Mouse (Mus musculus) heart, adult 11 months (tissue): ENCODE data around the gene Smarca4.
"Not testable (repeated sequence)": the region's sequence is repeated elsewhere in the genome, so short reads cannot be mapped to it uniquely, and the experiment has no call there.

Experiments used
- DNase-seq: peaks from one replicate; pipeline ENCODE4 v3.0.0; 2022

Smarca4 gene

DNA sequence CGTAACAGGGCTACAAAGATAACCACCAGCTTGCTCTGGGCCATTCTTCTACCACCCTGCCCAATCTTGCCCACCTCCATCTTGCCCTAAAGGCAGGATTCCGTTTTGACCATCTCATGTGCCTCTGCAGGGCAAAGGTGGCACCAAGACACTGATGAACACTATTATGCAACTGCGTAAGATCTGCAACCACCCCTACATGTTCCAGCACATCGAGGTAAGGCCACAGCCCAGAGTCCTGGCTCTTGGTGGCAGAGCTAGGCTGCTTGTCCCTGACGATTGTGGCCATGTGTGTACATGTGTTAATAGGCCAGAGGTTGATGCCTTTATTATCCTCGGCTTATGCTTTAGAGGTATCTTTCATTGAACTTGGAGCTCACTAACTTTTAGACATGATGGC is 54.4 kb downstream of the Smarca4 start:
- DNase-seq = no peak

DNA sequence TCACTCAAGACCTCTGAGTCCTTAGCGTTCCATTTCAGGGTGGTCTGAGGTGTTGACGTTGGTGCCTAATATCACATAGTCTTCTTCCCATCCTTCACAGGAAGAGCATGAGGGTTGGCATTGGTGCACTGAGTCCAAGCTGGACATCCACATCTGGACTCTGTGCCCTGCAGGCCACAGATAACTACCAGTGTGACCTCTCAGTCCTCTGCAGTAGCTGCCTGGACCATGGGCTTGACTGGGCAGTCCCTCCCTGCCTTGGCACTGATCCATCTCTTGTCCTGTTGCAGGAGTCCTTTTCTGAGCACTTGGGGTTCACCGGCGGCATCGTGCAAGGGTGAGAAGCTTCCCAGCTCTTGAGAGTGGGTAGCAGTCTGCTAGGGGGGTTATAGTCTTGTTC is 55.8 kb downstream of the Smarca4 start:
- no peak for DNase-seq

DNA sequence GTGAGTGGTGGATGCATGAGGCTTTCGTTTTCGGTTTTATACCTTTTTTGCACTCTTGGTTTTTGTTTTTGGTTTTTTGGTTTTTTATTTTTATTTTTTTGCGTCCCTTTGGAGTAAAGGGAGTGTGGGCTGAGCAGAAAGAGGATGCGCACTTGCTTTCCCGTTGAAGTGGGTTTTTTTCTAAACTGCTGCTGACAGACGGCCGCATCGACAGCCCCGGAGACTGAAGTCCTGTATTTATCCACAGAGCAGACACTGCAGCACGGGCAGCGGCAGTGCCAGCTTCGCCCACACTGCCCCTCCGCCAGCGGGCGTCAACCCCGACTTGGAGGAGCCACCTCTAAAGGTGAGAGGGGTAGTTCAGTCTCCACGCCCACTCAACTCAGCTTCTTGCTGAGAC is 61.7 kb downstream of the Smarca4 start:
- no peak for DNase-seq

DNA sequence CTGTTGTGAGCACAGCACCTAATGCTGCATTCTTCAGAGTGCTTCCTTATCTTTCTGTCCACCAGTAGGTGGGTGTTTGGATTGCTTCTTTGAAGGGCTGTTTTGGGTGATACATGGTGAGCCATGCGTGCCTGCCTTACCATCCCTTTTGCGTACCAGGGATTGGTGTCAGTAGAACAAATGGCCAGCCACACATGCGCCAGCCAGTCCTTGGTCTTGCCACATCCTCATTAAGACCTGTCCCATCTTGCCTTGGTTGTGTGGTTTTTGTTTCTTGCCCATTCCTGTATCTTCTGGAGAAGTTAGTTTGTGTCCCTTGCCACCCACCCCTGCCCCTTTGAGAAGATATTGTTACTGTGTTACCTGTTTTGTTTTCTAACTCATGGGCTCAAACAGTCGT is 64.5 kb downstream of the Smarca4 start:
- no peak for DNase-seq

DNA sequence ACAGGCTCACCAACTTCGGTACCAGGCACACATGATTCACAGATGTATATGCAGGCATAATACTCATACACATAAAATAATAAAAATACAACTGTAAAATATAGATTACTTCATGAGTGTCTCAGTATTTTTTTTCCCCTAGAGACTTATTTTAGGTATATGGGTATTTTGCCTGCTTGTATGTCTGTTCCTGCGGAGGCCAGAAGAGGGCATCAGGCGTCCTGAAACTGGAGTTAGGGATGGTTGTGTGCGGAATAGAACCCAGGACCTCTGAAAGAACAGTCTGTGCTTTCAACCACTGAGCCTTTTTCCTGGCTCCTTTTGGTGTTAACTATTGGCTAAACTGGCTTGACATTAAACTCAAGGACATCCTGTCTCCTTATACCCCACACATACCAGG is 66.9 kb downstream of the Smarca4 start:
- no peak for DNase-seq

DNA sequence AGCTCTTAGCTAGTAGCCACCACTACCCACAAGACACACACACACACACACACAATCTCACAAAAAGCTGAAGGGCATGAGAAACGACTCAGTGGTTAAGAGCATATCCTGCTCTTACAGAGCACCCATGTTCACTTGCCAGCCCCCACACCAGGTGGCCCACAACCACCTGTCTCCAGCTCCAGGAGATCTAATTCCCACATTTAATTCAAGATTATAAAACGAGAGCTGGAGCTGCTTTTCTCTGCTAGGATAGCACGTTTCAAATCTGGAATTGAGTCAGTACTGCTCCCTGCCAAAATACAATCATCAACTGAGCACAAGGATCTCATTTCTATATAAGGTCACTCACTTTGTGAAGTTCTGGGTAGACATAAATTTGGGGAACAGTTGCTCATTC is 67.9 kb downstream of the Smarca4 start:
- DNase-seq = no peak

DNA sequence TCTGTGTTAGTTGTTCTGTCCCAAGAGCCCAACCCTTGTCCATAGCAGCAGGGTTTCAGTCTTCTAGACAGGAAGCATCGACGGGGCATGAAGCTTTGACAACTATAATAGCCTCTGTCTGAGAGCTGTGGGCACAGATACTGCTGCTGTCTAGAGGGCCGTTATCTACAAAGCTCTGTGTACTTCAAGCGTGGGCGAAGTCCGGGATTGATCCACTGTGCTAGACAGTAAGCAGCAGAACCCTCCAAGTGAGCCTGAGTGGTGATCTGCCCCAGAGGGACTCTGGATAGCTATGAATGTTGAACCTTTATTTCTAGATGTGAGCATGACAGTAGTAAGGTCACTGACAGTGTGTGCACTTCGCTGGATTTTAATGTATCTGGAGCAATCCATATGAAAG is 72.6 kb downstream of the Smarca4 start:
- DNase-seq = no peak

DNA sequence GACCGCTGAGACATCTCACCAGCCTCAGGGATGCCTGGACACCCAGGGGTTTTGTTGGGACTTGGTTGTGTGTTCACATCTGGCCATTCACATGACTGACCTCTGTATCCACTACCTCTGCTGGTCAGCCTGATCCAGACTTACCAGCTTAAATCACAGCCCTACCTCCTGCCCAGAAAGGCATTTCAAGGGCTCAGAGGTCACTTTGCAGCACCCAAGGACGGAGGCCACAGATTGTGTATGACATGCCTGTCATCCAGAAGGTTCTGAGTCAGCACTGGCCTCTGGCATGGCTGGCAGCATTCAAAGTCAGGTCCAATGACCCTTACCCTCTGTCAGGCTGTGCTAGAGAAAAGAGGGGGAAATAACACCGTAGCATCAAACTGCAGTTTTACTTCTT is 74.1 kb downstream of the Smarca4 start:
- no peak for DNase-seq

DNA sequence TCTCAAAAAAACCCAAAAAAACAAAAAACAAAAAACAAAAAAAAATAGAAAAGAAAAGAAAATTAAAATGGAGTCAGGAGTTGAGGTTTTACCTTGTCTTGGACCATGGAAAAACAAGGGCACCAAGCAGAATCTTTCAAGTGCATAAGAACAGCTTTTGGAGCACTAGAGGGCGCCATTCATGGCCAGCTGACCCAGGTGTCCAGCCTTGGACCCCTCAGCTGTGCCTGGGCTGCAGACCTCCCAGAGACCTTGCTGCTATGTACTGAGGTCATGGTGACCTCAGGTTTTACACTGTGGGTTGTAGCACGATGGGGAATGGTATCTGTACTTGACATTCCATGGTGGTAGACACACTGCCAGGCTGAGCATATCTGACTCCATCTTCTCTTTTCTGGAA is 75.9 kb downstream of the Smarca4 start:
- DNase-seq = no peak

DNA sequence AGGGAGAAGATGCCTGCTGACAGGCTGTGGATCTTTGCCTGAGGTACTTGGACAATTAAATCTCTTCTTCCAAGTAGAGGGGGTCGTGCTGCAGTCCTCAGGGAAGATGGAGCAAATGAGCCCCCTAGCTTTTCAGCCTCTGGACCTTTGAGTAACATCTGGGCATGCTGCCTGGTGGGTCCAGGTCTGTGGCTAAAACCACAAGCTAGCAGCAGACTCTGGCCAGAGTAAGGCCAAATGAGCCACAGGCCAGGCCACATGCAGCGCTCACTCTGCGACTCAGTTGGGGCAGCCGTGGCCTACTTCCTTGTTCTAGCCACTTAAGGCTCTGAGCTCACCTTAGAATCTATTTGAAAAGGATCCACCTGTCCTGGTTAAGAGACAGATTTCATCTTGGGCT is 76.5 kb downstream of the Smarca4 start:
- DNase-seq = no peak

DNA sequence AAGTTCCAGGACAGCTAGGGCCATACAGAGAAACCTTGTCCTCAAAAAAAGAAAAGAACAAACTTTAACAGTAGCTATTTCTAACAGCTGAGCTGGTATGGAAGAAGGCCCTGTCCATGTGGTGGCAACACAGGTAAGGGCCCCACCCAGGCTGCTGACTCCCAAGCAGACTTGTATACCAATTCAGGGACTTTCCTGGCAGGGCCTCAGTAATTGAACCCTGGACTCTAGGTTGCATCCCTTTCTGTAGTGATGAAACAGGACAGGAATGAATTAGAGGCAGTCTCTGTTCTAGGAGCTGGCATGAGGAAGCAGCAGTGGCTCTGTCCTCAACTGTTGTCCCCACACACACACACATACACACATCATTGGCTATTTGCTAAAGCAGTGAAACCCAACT is 78.1 kb downstream of the Smarca4 start:
- DNase-seq = no peak

DNA sequence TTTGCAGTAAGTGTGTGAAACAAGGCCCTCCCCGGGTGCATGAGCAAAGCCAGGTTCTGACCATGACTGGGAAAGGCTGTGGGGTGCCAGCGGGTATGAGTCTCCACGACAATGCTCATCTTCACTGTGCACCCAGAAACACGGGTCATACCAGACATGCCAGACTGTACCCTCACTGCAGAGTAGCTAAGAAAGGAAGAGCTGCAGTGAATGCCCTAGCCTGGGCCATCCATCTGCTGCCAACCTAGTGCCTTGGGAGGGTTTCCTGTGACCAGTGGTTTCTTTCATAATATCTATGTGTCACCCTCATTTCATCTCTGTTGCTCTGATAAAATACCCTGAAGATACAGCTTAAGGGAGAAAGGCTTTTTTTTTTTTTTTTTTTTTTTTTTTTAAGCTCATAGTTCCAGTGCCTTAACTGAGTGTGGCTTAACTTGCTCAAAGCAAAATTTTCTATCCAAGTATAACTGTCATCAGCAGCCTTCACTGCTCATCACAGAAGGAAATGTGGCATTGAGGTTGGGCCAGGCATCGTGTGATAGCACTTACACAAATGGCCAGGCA is 79.3 kb downstream of the Smarca4 start:
- DNase-seq = no peak

DNA sequence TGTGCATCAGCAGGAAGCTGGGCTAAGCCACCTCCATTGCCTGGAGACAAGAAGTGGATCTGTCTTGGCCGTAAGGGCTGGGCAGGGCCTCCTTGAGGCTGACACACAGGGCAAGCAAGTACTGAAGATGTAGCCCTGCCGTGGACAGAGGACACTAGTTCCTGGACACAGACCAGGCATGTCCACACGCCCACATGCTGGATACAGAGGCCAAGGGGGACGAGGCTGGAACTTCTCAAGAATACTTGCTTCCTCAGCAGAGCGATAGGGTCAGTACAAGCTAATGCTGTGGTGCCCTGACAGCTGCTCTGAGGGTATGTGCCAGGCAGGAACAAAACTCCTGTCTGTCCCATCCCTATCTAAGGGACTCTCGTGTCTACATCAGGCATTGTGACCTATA is 81.2 kb downstream of the Smarca4 start:
- no peak for DNase-seq

DNA sequence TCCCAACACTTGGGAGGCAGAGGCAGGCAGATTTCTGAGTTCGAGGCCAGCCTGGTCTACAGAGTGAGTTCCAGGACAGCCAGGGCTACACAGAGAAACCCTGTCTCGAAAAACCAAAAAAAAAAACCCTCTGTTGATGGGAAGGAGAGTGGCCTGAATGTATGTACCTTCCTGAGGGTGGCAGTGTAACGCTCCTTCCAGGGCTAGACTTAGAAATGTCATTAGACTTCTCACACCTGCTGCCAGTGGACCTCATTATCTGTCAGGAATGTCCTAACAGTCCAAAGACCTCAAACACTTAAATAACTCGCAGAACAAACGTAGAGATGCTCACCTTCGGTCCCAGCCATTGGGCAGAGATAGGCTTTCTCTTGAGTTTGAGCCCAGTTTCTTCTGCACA is 83.3 kb downstream of the Smarca4 start:
- not testable (repeated sequence) for DNase-seq

DNA sequence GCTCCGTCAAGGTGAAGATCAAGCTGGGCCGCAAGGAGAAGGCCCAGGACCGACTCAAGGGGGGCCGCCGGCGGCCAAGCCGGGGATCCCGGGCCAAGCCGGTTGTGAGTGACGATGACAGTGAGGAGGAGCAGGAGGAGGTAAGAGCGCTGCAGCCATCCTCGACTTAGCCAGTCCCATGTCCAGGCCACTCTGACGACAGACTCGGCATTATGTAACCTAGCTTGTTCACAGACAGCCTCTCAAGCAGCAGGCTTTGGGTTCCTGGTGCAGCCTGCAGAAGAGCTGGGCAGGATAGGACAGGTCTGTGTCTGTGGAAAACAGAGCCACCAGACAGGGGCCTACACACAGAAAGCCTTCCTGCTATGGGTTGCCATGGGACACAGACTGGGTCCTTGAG is 85.1 kb downstream of the Smarca4 start:
- peak; percentile 82 for DNase-seq

DNA sequence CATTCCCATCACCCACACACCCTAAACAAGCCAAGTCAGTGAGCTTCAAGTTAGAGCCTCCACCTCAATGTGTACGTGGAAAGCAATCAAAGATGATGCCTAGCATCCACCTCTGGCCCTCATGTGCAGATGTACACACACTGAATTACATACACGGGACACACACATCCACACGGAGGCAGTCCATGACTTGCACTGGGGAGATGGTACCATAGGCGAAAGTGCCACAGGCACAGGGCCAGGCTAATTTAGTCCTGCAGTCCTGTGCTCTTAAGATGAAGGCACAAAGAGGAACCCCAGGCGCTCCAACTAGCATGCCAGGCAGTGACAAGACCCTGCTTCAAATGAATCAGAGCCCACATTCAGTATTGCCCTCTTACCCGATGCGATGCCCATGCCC is 87.5 kb downstream of the Smarca4 start:
- DNase-seq = peak; percentile 94

DNA sequence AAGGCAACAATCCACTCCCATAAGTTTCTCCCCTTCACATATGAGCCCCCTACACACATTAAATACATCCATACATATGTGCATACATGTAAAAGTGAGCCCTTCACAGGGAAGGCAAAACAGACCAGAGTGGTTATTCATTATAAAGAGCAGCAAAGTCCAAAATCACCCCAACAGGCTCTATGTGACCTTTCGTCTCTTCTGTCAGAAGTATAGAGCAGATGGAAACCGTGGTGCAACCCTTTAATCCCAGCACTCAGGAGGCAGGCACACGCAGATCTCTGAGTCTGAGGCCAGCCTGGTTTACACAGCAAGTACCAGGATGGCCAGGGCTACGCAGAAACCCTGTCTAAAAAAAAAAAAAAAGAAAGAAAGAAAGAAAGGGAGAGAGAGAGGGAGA is 90.1 kb downstream of the Smarca4 start:
- DNase-seq = no peak

DNA sequence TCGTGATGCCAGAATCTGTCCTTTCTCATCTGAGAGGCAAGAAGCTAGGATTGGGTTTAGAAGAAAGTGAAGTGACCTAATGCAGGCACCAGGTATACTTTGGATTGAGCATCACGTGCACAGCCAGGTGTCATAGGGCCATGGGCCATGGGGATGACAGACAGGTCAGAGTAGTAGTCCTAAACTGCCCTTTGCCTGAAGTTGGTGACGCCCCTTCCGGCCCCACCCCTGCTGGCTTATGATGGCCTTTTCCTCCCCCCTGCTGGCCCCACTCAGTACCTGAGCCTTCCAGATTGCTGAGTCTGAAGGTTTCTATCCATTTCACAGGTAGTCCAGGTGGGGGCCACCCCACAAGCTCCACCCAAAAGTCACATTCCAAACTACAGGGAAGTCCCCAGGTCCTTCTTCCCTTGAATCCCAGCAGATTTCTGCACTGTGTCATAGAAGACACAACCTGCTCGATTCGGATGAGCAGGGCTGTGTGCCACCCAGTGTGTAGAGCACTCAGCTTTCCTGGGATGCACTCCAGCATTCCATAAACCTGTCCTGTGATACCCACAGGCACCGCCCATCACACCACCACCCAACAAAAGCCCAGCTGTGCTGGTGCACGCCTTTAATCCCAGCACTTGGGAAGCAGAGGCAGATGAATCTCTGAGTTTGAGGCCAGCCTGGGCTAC is 90.8 kb downstream of the Smarca4 start:
- peak; percentile 87 for DNase-seq

DNA sequence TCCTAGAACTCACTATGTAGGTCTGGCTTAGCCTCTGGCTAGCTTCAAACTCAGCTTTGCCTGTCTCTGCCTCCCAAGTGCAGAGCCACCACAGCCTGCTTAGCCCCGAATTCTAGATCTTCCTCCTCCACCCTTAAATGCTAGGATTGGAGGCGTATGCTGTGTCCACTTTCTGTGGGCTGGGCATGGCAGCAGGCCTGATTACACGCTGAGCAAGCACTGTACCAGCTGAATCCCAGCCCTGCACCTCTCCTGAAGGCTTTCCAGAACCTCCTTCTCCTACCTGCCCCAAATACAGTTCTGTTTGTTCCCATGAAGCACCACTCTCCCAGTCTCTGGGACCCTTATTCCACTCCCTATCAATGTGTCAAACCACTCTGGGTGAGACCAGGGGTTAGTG is 93.4 kb downstream of the Smarca4 start:
- DNase-seq = no peak

DNA sequence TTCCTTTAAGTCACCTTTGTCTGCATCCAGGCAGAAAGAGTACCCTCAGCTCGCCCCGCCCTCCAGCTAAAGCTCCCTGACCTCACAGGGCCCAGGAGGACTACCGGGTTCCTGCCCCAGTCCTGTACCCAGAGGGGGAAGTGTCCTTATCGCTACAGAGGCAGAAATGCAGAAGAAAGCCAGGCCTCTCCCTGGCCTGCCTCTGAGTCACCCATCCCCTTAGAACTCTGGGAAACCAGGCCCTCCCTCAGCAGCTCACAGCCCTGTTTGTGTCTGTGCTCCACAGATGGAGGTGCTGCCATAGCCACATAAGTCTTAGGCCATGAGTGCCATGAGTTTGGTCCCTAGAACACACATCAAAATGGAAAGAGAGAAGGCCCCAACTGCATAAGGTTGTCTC is 99.3 kb downstream of the Smarca4 start:
- peak; percentile 97 for DNase-seq

DNA sequence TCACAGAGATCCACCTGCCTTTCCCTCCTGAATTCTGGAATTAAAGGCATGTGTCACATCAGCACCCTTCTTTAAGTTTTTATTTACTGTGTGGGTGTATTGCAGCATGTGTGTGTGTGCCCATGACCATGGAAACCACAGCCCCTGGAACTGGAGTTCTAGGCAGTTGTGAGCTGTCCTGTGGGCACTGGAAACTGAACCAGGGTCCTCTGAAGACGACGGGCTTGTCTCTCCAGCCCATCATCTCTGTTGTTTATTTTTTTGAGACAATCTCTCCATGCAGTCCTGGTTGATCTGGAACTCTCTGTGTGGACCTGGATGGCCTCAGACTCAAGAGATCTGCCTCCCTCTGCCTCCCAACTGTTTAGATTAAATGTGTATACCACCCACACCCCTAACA is 101.0 kb downstream of the Smarca4 start:
- DNase-seq = peak; percentile 78

DNA sequence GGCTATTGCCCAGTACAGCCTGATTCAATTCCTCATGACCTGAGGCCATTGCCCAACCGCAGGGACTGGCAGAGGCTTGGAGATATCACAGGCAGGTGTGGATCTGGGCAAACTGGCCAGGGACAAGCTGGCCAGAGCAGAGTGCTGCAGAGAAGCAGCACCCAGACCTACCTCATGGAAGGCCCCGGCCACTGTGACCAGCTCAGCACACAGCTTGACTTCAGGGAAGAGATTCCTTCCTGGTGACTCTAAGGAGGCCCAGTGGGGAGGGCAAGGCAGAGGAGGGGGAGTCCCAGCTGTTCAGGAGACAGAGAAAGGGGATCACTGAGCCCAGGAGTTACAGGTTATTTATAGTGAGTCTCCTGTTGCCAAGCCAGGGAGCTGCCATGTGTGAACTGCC is 105.1 kb downstream of the Smarca4 start:
- peak; percentile 94 for DNase-seq

DNA sequence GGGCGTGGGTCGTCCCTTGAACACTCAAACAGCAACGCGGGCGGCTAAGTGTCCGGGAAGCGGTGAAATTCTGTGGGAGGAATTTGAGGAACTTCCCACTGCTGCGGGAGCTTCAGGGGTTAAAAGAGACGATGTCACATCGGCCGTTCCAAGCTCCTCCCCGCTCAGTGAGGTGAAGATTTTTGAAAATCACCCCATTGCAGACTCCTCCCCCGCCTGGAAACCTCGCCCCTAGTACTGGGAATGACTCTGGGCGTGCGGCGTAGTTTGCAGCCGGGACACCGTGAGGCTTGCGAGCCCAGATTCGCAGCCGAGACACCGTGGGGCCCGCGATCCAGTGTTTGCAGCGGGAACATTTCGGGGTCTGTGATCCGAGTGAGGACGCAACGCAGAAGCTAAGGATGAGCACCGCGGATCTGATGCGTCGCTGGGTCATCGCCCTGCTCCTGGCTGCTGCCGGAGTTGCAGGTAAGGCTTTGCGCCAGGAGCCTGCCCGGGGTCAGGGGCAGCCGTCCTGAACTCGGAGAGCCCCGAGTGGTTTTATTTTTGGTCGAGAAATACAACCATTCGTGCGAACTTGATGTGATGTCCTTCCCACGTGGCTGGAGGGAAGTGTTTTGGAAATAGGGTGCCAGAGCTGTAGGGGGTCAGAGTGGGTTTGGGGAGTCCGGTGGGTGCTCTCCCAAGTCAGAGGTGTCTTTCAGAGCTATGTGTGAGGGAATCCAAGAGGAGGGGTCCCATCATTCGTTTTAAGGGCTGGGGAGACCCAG is 107.6 kb downstream of the Smarca4 start, which contains the start of gene Ldlr:
Gene Ldlr, plus strand, starts transcription at position 107 of the 770 bp plus-strand sequence.
- DNase-seq = peak; percentile 98

DNA sequence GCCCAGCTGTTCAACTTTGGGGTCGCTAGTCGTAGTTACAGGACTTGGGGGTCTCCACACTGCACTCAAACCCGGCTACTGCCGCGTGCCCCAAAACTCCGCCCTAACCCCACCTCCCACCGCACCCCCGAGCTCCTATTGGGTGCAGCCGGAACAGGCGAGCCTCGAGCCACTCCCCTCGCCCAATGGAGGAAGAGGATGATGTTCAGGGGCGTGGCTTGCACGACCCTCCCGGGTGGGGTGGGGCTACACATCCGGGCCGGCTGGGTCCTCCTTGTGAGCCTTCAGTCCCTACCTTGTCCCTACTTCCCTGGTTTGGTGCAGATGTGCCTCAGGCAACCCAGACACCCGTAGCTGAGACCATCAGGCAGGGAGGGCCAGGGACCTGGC is 108.2 kb downstream of the Smarca4 start:
- peak; percentile 99 for DNase-seq
